Mouse (Mus musculus) kidney, postnatal 4 days (tissue): ENCODE measurements around the gene Sh3pxd2a.

ENCODE experiments used
- DNase-seq, 2 experiments: peaks; one replicate each; pipeline ENCODE4 v3.0.0; 2021; ENCODE audit warnings: mixed read lengths in 2 of 2

The Sh3pxd2a gene

GRCm38 (mm10) chr19:47330743-47331227 is 133.4 kb downstream of the Sh3pxd2a start:
- peak; percentile 72 to 82 for DNase-seq

GRCm38 (mm10) chr19:47329102-47329501 is 135.1 kb downstream of the Sh3pxd2a start:
- no peak for DNase-seq

GRCm38 (mm10) chr19:47327896-47328882 is 136.0 kb downstream of the Sh3pxd2a start:
- DNase-seq: peak; percentile 40 to 55

GRCm38 (mm10) chr19:47325881-47326280 is 138.3 kb downstream of the Sh3pxd2a start:
- peak; percentile 73 to 76 for DNase-seq

GRCm38 (mm10) chr19:47323096-47323849 is 140.9 kb downstream of the Sh3pxd2a start:
- DNase-seq: no peak

- DNase-seq: peak; percentile 84 to 88
Observed at GRCm38 (mm10) chr19:47320331-47320668, 143.9 kb downstream of the Sh3pxd2a start.

- no peak for DNase-seq
Observed at GRCm38 (mm10) chr19:47319521-47320330, 144.5 kb downstream of the Sh3pxd2a start.

- no peak for DNase-seq
Observed at GRCm38 (mm10) chr19:47319061-47319460, 145.1 kb downstream of the Sh3pxd2a start.

GRCm38 (mm10) chr19:47317063-47317938 is 146.9 kb downstream of the Sh3pxd2a start:
- peak; percentile 65 to 79 for DNase-seq

- no peak for DNase-seq
Observed at GRCm38 (mm10) chr19:47316288-47317062, 147.7 kb downstream of the Sh3pxd2a start.

GRCm38 (mm10) chr19:47315917-47316265 is 148.3 kb downstream of the Sh3pxd2a start:
- no peak for DNase-seq

- peak in 1 of 2 experiments; percentile 43 for DNase-seq
Observed at GRCm38 (mm10) chr19:47315091-47315916, 148.9 kb downstream of the Sh3pxd2a start.

- peak; percentile 80 to 87 for DNase-seq
Observed at GRCm38 (mm10) chr19:47314076-47314941, 149.9 kb downstream of the Sh3pxd2a start.

- DNase-seq: peak; percentile 66 to 76
Observed at GRCm38 (mm10) chr19:47313387-47314075, 150.7 kb downstream of the Sh3pxd2a start.

- no peak for DNase-seq
Observed at GRCm38 (mm10) chr19:47311162-47311561, 153.0 kb downstream of the Sh3pxd2a start.

GRCm38 (mm10) chr19:47309824-47310223 is 154.4 kb downstream of the Sh3pxd2a start:
- no peak for DNase-seq

GRCm38 (mm10) chr19:47306917-47307315 is 157.3 kb downstream of the Sh3pxd2a start:
- DNase-seq: no peak
